Mouse (Mus musculus): ENCODE measurements around the gene Arnt2.

- TF ChIP-seq CTCF (conservative IDR thresholded peaks at IDR 0.05; ENCODE audit: insufficient read depth, insufficient read length, low read depth, low read length), result peak; percentile 93
- TF ChIP-seq POLR2A (IDR thresholded peaks at IDR 0.05; ENCODE audit: low read depth, low read length), result no peak
Measured at GRCm38 (mm10) chr7:84447060-84447459, 37.1 kb upstream of the Arnt2 start.
